Mouse (Mus musculus) kidney, embryonic 15.5 days (tissue): ENCODE results near the gene Ccdc152. TPM values are rescaled to one million over a fixed set of nuclear protein-coding genes. Genes with fewer than 3 reads are reported as not detected.

Experiments
- ATAC-seq: fragments of 200-750 bp; cut with Nextera tagmentation; replicated peaks from 2 replicates; pipeline ENCODE4 v1.8.0; 2017; ENCODE audit warnings: moderate TSS enrichment; ENCODE audit not compliant: low FRiP score
- H3K27ac ChIP-seq: fragments of 300-500 bp; sonication (generic); 2 replicates; pipeline ENCODE4 v1.5.1; 2015; ENCODE audit warnings: mild to moderate bottlenecking, inconsistent platforms
- H3K27me3 ChIP-seq: fragments of 300-500 bp; sonication (generic); 2 replicates; pipeline ENCODE4 v1.6.1; 2015; ENCODE audit warnings: inconsistent platforms
- H3K36me3 ChIP-seq: fragments of 300-500 bp; sonication (generic); 2 replicates; pipeline ENCODE4 v1.6.1; 2015; ENCODE audit warnings: inconsistent platforms
- H3K4me1 ChIP-seq: fragments of 300-500 bp; sonication (generic); 2 replicates; pipeline ENCODE4 v1.6.1; 2015; ENCODE audit warnings: inconsistent platforms
- H3K4me2 ChIP-seq: fragments of 300-500 bp; sonication (generic); 2 replicates; pipeline ENCODE4 v1.6.1; 2015; ENCODE audit warnings: moderate library complexity, mild to moderate bottlenecking, inconsistent platforms
- H3K4me3 ChIP-seq: fragments of 300-500 bp; sonication (generic); replicated peaks from 2 replicates; pipeline ENCODE4 v1.5.1; 2015; ENCODE audit warnings: mild to moderate bottlenecking, inconsistent platforms
- H3K9ac ChIP-seq: fragments of 300-500 bp; sonication (generic); 2 replicates; pipeline ENCODE4 v1.6.1; 2015; ENCODE audit warnings: mild to moderate bottlenecking, inconsistent platforms
- H3K9me3 ChIP-seq: fragments of 300-500 bp; sonication (generic); replicated peaks from 2 replicates; pipeline ENCODE4 v1.6.1; 2016; ENCODE audit warnings: inconsistent platforms
- WGBS: fragments of 180-500 bp; shearing (Covaris S2); methylation state at CpG from one replicate; pipeline ENCODE4 v1.1.7; 2015; ENCODE audit warnings: mixed read lengths; 5-methylcytosine and 5-hydroxymethylcytosine counted together
- polyA plus RNA-seq: library from polyadenylated mRNA; unstranded; fragments of >200 nt; fragmentation: Nextera tagmentation; extraction: Ambion mirVana; gene quantifications from 2 replicates; pipeline ENCODE4 v1.2.1, GENCODE M21; 2015

Gene Ccdc152
- polyA plus RNA-seq, 1 experiment from 2014 or later, result not detected

DNA sequence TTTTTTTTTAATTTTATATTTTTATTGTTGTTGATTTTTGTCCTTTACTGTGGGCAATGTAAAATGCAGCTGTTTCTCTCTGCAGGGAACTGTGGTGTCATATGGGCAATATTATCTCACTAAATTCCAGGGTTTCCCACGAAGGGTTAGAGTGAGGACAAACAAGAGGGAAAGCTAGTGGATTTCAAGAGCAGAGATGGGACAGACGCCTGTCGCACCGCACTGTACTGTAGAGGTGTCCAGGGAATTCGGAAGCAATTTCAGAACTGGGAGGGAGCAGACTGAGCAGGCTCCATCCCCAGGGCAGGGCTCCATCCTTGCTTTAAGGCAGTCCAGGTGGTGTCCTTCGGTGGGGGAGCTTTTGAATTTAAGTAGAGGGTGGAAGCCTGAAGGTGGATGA is 32.1 kb downstream of the Ccdc152 start:
- peak overlapping the region; percentile 96 for H3K27ac ChIP-seq
- H3K4me1 ChIP-seq, result peaks cover 12% of the 10 kb centered on the region
- H3K4me3 ChIP-seq, result peak overlapping the region; percentile 45
- H3K4me2 ChIP-seq, result peak overlapping the region; percentile 56
- H3K27me3 ChIP-seq, result no peaks in the 10 kb centered on the region
- peak; percentile 47 for ATAC-seq
- WGBS, result 31% methylated on average over 6 of the region's 6 CpGs
- H3K9ac ChIP-seq, result 0 out of 2 replicates have a peak overlapping the region, but pooled peaks have one; percentile 38
- peaks cover 7% of the 10 kb centered on the region for H3K36me3 ChIP-seq
- no peaks in the 10 kb centered on the region for H3K9me3 ChIP-seq

DNA sequence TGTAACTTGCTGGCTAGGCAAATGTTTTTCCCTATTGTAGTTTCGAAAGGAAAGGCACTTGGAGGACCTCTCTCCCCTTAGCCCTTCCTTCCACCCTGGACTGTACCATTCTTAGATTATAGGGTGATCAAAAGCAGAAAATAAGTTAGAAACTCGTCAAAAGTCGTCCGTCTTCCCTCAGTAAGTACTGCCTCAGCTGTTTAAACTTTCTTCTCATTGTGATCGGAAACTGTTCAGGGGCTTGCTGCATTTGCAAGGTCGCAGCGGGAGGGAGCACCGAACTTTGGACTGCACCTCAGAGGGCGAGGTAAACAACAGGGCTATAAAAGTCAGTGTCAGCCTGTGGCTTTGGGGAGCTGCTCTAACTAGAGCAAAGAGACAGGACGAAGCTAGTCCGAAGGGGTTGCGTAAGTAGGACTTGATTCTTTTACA is 32.7 kb downstream of the Ccdc152 start:
- Histone ChIP-seq H3K27me3 (no peaks in the 10 kb centered on the region), H3K4me2 (peak overlapping the region; percentile 56)
- peak; percentile 94 for ATAC-seq

DNA sequence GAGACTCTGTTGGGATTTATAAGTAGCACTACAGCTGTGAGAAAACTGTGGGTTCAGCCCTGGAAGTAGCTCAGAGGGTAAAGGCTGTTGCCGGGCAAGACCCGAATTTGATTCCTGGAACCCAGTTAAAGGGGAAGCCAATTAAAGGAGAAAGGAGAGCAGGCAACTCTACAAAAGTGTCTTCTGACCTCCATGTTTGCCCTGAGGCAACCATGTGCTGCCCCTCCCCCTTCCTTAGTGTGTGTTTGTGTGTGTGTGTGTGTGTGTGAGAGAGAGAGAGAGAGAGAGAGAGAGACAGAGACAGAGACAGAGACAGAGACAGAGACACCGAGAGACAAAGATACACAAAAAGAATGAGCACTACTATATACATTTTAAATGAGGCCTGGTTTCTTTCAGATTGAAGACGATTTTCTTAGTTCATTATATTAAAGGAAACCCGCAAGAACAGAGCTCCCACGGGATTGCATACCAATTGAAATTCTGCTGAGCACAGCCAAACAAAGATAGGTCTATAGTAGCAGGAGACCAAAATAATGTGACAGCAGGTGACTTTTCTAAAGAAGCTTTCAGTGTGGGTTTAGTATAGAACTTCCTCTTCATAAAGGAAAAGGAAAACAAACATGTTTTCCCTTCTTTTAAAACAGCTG is 33.2 kb downstream of the Ccdc152 start:
- 20% methylated on average over 6 of the region's 6 CpGs for WGBS

More for the DNA sequence above, 32.7 kb downstream of the Ccdc152 start:
- WGBS, result 1% methylated on average over 12 of the region's 12 CpGs
- Histone ChIP-seq H3K4me3 (peak overlapping the region; percentile 45), H3K9ac (peak overlapping the region; percentile 43; the same call in 1 of the 2 replicates), H3K4me1 (peaks cover 12% of the 10 kb centered on the region), H3K36me3 (peaks cover 2% of the 10 kb centered on the region), H3K27ac (peak overlapping the region; percentile 96), H3K9me3 (no peaks in the 10 kb centered on the region)

DNA sequence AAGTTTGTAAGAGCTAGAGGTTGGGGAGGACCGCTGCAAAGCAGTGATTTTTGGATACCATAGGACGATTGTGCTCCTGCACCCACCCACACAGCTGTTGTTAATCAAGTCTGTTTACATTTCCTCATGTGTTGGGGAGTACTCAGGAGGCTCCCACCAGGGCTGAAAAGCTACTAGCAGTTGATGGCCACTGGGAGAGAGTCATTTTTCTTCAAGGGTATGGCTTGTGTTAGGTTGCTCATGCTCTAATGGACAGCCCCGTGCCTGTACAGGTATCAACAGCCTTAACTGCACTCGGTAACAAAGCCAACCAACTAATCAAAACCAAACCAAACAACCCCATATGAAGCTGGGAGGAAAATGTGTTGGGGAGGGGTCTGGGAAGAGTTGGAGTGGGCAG is 33.8 kb downstream of the Ccdc152 start:
- Histone ChIP-seq H3K27me3 (no peaks in the 10 kb centered on the region), H3K4me1 (peaks cover 12% of the 10 kb centered on the region), H3K27ac (peak overlapping the region; percentile 96), H3K4me3 (no peak overlapping the region), H3K9me3 (no peaks in the 10 kb centered on the region), H3K4me2 (no peak overlapping the region), H3K9ac (no peak overlapping the region), H3K36me3 (no peaks in the 10 kb centered on the region)
- WGBS, result 42% methylated on average over 4 of the region's 4 CpGs
- ATAC-seq, result 0 out of 2 replicates have a peak, but pooled peaks have one; percentile 27

More for the DNA sequence above, 33.2 kb downstream of the Ccdc152 start:
- Histone ChIP-seq H3K4me1 (peaks cover 12% of the 10 kb centered on the region), H3K27me3 (no peaks in the 10 kb centered on the region), H3K27ac (peak overlapping the region; percentile 96), H3K9ac (no peak overlapping the region), H3K4me3 (peak overlapping the region; percentile 45), H3K36me3 (no peaks in the 10 kb centered on the region), H3K9me3 (no peaks in the 10 kb centered on the region), H3K4me2 (peak overlapping the region; percentile 56)
- ATAC-seq, result peak; percentile 47

DNA sequence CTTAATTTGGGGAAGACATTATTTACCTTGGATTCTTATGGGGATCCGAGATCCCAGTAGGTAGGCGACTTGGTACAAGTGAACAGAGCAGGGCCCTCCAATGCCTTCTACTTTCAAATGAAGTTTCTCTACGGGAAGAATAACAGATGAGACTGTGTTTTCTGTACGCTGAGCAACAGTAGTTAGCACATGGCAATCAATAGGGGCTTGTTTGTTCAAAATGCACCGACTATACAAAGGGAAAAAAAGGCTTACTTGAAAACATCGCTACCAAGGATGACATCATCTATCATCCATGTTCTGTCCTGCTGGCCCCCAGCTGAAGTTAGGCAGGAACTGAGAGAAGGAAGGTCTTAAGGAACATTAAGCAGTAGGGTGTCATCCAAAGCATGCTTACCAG is 35.1 kb downstream of the Ccdc152 start, which contains the start of gene Selenop:
Gene Selenop, plus strand, starts transcription at position 301 of the 400 bp plus-strand sequence.
- Histone ChIP-seq H3K9ac (no peak within 1 kb of the TSS), H3K36me3 (no peaks in the 10 kb centered on the region), H3K27ac (peak within 1 kb of the TSS; percentile 96), H3K4me1 (peaks cover 12% of the 10 kb centered on the region), H3K4me3 (no peak within 1 kb of the TSS), H3K27me3 (no peaks in the 10 kb centered on the region), H3K9me3 (no peaks in the 10 kb centered on the region), H3K4me2 (no peak within 1 kb of the TSS)
- 86% methylated on average over 6 of the region's 6 CpGs for WGBS
- no peak for ATAC-seq

DNA sequence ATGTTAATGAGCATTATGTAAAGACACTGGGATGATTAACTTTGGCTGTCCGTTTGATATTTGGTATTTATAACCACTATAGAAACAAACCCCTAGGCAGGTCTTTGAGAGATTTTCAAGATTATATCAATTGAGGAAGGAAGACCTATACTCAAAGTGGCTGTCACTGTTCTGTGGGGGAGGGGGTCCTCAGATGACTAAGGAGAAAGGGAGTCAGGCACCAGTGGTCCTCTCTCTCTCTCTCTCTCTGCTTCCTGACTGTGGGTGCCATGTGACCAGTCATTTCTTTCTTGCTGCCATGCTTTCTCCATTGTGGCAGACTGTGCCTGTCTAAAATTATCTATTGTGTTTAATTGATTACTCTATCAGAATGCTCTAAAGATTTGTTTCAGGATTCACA is 38.5 kb downstream of the Ccdc152 start:
- no peak overlapping the region for H3K4me3 ChIP-seq
- H3K36me3 ChIP-seq, result no peaks in the 10 kb centered on the region
- H3K9me3 ChIP-seq, result no peaks in the 10 kb centered on the region
- 94% methylated on average over 1 of the region's 1 CpGs for WGBS
- H3K4me2 ChIP-seq, result no peak overlapping the region
- no peak for ATAC-seq
- peaks cover 6% of the 10 kb centered on the region for H3K4me1 ChIP-seq
- H3K9ac ChIP-seq, result no peak overlapping the region
- no peak overlapping the region for H3K27ac ChIP-seq
- H3K27me3 ChIP-seq, result no peaks in the 10 kb centered on the region

DNA sequence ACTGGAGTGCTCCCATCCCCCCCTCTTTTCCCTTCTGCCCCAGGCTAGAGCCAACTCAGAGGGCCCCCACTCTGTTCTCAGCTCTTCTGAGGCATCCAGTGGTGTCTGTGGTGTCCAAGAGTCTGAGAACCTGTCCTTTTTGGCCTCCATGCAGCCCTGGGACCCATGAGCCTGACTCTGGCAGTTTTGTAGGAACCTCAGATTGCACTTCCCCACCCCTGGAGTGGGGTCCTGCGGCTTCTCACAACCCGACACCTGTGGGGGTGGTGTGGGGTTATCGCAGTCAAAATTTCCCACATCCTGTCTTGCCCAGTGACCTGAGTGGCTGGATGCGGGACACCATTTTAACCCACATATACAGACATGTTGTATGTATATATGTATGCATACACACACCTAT is 39.0 kb downstream of the Ccdc152 start:
- Histone ChIP-seq H3K27ac (no peak overlapping the region), H3K9ac (no peak overlapping the region), H3K4me2 (no peak overlapping the region), H3K27me3 (no peaks in the 10 kb centered on the region), H3K36me3 (no peaks in the 10 kb centered on the region), H3K4me1 (peaks cover under 1% of the 10 kb centered on the region), H3K9me3 (no peaks in the 10 kb centered on the region), H3K4me3 (no peak overlapping the region)
- no peak for ATAC-seq
- whole genome bisulfite sequencing, result 91% methylated on average over 4 of the region's 4 CpGs

DNA sequence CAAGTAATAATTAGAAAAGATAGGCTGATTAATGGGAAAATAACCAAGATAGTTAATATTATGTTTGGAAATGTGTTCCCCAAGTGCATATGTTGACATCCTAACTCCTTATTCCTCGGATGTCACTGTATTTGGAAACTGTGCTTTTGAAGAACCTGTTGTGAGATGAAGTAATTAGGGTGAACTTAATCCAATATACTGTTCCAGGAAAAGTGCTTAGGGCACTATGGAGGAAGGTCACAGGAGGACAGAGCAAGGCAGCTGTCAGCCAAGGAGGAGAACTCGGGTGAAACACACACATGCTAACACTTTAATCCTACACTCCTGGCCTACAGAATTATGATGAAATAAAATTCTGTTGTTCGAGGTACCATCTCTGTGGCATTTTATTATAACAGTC is 40.4 kb downstream of the Ccdc152 start:
- Histone ChIP-seq H3K36me3 (no peaks in the 10 kb centered on the region), H3K4me1 (no peaks in the 10 kb centered on the region), H3K9me3 (no peaks in the 10 kb centered on the region), H3K9ac (no peak overlapping the region), H3K4me2 (no peak overlapping the region), H3K27ac (no peak overlapping the region), H3K4me3 (no peak overlapping the region), H3K27me3 (no peaks in the 10 kb centered on the region)
- ATAC-seq, result no peak
- WGBS, result 71% methylated on average over 3 of the region's 3 CpGs

DNA sequence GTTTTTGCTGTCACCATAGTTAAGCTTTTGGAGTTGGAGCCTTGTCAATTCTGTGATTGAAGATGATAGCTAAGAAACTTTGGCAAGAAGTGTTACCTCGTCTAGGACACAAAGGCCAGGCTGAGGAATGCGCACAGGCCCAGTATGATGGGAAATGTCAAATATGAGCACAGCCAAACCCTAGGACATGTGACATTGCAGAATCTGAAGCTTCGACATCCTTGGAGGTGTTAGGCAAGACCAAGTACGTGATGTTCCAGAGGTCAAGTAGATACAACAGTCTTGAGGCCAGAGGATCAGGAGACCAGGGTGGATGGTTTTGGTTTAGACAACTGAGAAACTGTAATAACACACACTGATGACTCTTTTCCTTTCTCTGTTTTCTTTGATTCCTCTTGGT is 43.0 kb downstream of the Ccdc152 start:
- H3K4me3 ChIP-seq, result no peak overlapping the region
- H3K9ac ChIP-seq, result no peak overlapping the region
- H3K4me1 ChIP-seq, result no peaks in the 10 kb centered on the region
- no peak for ATAC-seq
- WGBS, result 89% methylated on average over 4 of the region's 4 CpGs
- H3K36me3 ChIP-seq, result no peaks in the 10 kb centered on the region
- no peaks in the 10 kb centered on the region for H3K9me3 ChIP-seq
- H3K27ac ChIP-seq, result no peak overlapping the region
- H3K4me2 ChIP-seq, result no peak overlapping the region
- H3K27me3 ChIP-seq, result no peaks in the 10 kb centered on the region

DNA sequence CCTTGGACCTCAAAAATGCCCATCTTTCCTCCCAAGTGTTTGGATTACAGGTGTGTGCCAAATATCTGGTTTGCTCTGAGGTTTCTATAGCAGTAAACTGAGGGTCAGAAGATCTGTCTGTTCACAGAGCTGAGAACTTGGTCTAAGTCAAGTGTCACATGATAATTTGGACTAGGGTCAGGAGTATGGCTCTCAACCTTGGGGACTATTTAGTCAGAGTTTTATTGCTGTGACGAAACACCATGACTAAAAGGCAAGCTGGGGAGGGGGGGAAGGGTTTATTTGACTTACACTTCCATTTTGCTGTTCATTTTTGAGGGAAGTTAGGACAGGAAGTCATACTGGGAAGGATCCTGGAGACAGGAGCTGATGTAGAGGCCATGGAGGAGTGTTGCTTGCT is 44.3 kb downstream of the Ccdc152 start:
- no peaks in the 10 kb centered on the region for H3K27me3 ChIP-seq
- no peak for ATAC-seq
- no peaks in the 10 kb centered on the region for H3K4me1 ChIP-seq
- no peak overlapping the region for H3K9ac ChIP-seq
- H3K27ac ChIP-seq, result no peak overlapping the region
- no peak overlapping the region for H3K4me3 ChIP-seq
- H3K9me3 ChIP-seq, result no peaks in the 10 kb centered on the region
- no peak overlapping the region for H3K4me2 ChIP-seq
- H3K36me3 ChIP-seq, result no peaks in the 10 kb centered on the region
- WGBS, result 70% methylated on average over 1 of the region's 1 CpGs

DNA sequence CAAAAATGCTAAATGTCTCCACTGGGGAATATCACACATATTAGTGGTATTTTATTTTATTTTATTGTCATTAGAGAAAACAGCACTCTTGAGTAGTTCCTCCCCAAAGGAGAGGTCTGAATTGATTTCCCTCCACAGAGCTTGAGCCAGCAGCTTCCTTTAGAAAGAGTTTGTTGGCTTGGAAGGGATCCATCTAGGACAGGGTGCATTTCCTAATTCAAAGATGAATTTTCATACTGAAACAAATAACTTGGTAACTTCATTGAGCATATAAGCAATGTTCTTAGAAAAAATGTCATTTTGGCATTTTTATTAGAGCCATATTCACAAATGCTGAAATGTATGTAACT is 51.6 kb downstream of the Ccdc152 start:
- no peaks in the 10 kb centered on the region for H3K36me3 ChIP-seq
- H3K27me3 ChIP-seq, result no peaks in the 10 kb centered on the region
- no peak overlapping the region for H3K4me3 ChIP-seq
- no peaks in the 10 kb centered on the region for H3K9me3 ChIP-seq
- no peaks in the 10 kb centered on the region for H3K4me1 ChIP-seq
- H3K9ac ChIP-seq, result no peak overlapping the region
- no peak for ATAC-seq
- 0 out of 2 replicates have a peak overlapping the region, but pooled peaks have one; percentile 50 for H3K27ac ChIP-seq
- no peak overlapping the region for H3K4me2 ChIP-seq

DNA sequence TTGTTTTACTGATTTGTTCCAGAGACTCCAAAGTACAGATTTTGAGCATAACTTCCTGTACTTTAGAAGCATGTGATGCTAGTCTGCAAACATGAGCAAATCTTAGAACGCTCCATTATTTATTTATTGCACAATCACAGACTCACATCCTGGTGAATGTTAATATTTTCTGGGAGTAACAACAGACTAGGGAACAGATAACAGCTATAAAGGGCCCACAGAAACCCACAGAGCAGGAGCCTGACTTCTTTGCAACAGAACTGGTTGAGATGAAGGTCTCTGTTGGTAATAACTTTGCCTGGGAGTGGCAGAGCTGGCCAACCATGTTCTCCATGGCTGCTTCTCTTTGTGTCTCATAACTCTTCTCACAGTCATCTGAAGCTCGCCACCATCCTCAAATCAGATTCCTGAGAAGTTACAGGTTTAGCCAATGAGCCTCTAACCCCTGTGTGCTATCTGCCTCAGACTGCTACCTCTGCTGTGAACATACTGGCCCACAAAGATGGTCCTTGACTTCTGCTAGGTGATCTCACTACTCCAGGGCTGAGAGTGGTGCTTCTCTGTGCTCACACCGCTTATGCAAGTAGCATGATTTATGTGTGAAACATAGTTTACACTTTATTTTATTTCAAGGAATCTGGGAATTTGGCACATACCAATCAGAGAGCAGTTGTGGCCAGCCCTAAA is 52.2 kb downstream of the Ccdc152 start:
- no peak overlapping the region for H3K9ac ChIP-seq
- H3K4me1 ChIP-seq, result no peaks in the 10 kb centered on the region
- WGBS, result 64% methylated on average over 3 of the region's 3 CpGs
- no peak; the same call in 1 of the 2 replicates for ATAC-seq
- no peaks in the 10 kb centered on the region for H3K27me3 ChIP-seq
- H3K4me3 ChIP-seq, result no peak overlapping the region
- no peaks in the 10 kb centered on the region for H3K36me3 ChIP-seq
- peak overlapping the region; percentile 50 for H3K27ac ChIP-seq
- H3K4me2 ChIP-seq, result no peak overlapping the region
- no peaks in the 10 kb centered on the region for H3K9me3 ChIP-seq
